Mouse (Mus musculus) stomach, postnatal 0 days (tissue): ENCODE measurements around the gene C1rb. TPM values are rescaled to one million over a fixed set of nuclear protein-coding genes. Genes with fewer than 3 reads are reported as not detected.
"Not testable (repeated sequence)": the region's sequence is repeated elsewhere in the genome, so short reads cannot be mapped to it uniquely, and the experiment has no call there.

Source experiments
- ATAC-seq: fragments of 200-750 bp; cut with Nextera tagmentation; 2 replicates; pipeline ENCODE4 v1.8.0; 2017; ENCODE audit not compliant: low FRiP score, low TSS enrichment
- DNase-seq: peaks from one replicate; pipeline ENCODE4 v3.0.0-alpha.2; 2016; ENCODE audit warnings: low spot score
- H3K27ac ChIP-seq: fragments of 300-500 bp; sonication (generic); replicated peaks from 2 replicates; pipeline ENCODE4 v1.5.1; 2014; ENCODE audit warnings: mild to moderate bottlenecking, control low read depth
- H3K27me3 ChIP-seq: fragments of 300-500 bp; sonication (generic); 2 replicates; pipeline ENCODE4 v1.6.1; 2014; ENCODE audit warnings: low read length; ENCODE audit not compliant: control insufficient read depth, insufficient read depth
- H3K36me3 ChIP-seq: fragments of 300-500 bp; sonication (generic); 2 replicates; pipeline ENCODE4 v1.6.1; 2014; ENCODE audit warnings: low read length, mixed read lengths; ENCODE audit not compliant: control insufficient read depth, insufficient read depth
- H3K4me1 ChIP-seq: fragments of 300-500 bp; sonication (generic); replicated peaks from 2 replicates; pipeline ENCODE4 v1.6.1; 2014; ENCODE audit warnings: antibody characterized with exemption; ENCODE audit not compliant: control insufficient read depth, insufficient read depth
- H3K4me2 ChIP-seq: fragments of 300-500 bp; sonication (generic); replicated peaks from 2 replicates; pipeline ENCODE4 v1.6.1; 2014; ENCODE audit warnings: low read depth, mild to moderate bottlenecking, control low read depth, moderate library complexity
- H3K4me3 ChIP-seq: fragments of 300-500 bp; sonication (generic); 2 replicates; pipeline ENCODE4 v1.5.1; 2014; ENCODE audit warnings: low read depth, low read length, control low read depth
- H3K9ac ChIP-seq: fragments of 300-500 bp; sonication (generic); 2 replicates; pipeline ENCODE4 v1.6.1; 2014; ENCODE audit warnings: mild to moderate bottlenecking, low read length, control low read depth, mixed read lengths
- H3K9me3 ChIP-seq: fragments of 300-500 bp; sonication (generic); 2 replicates; pipeline ENCODE4 v1.6.1; 2016; ENCODE audit warnings: low read length; ENCODE audit not compliant: control insufficient read depth
- CTCF ChIP-seq: IDR thresholded peaks from 2 replicates; pipeline ENCODE4 v1.5.1; 2016; ENCODE audit warnings: antibody characterized with exemption, low read depth, mild to moderate bottlenecking, moderate library complexity
- EP300 ChIP-seq: optimal IDR thresholded peaks from 2 replicates; pipeline ENCODE3; 2016; ENCODE audit warnings: antibody characterized with exemption
- WGBS: fragments of 180-500 bp; shearing (Covaris S2); extraction: QIAGEN DNeasy Blood & Tissue Kit; methylation state at CpG from one replicate; pipeline ENCODE4 v1.1.7; 2014; 5-methylcytosine and 5-hydroxymethylcytosine counted together
- polyA plus RNA-seq: library from polyadenylated mRNA; unstranded; fragments of >200 nt; fragmentation: Nextera tagmentation; extraction: Ambion mirVana; gene quantifications from 2 replicates; pipeline ENCODE4 v1.2.1, GENCODE M21; 2015

C1rb gene
- polyA plus RNA-seq, result not detected in 2 replicates

DNA sequence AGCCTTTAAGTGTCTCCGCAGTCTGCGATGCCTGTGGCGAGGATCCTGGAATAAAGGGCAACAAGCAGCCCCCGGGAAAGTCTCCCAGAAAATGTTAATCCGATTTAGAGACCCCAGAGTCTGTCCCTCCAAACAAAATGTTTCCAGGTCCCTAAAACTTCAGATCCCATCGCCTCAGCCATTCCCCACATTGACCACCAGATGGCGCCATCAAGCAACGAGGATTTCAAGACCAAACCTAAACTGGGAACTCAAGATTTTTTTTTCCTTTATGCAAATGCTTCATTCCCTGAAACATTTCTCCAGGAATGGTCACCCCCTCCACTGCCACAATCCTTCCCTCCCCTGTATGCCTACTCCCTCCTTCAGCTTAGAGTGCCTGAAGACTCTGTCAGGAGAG is at the start of gene C1rb:
Gene C1rb (plus strand): TSS at position 269 of the 400 bp plus-strand sequence.
- Histone ChIP-seq H3K27me3 (no peaks in the 10 kb centered on the region), H3K27ac (no peak within 1 kb of the TSS), H3K4me2 (no peak within 1 kb of the TSS), H3K4me1 (no peaks in the 10 kb centered on the region), H3K9me3 (no peaks in the 10 kb centered on the region), H3K9ac (no peak within 1 kb of the TSS), H3K4me3 (no peak within 1 kb of the TSS), H3K36me3 (no peaks in the 10 kb centered on the region)
- TF ChIP-seq CTCF (peak; percentile 93), EP300 (no peak)
- ATAC-seq (0 out of 2 replicates have a peak, but pooled peaks have one; percentile 26), DNase-seq (peak; percentile 64)
- 4% methylated on average over 8 of the region's 8 CpGs for WGBS

DNA sequence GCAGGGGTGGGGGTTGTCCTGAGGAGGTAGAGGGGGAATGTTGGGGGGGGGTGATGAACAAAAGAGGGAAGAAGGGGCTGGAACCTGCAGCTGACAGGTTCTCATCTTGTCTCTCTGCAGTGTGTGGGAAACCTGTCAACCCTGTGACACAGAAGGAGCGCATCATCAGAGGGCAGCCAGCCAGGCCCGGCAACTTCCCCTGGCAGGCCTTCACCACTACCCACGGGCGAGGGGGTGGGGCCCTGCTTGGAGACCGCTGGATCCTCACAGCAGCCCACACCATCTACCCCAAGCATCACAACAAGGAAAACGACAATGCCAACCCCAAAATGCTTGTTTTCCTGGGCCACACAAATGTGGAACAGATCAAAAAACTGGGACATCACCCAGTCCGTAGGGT is 48.0 kb upstream of the C1rb start:
- H3K4me2 ChIP-seq, H3K36me3 ChIP-seq, H3K4me1 ChIP-seq, H3K27me3 ChIP-seq, H3K9ac ChIP-seq, H3K27ac ChIP-seq, ATAC-seq, H3K9me3 ChIP-seq, H3K4me3 ChIP-seq, DNase-seq: not testable (repeated sequence)
- 78% methylated on average over 7 of the region's 7 CpGs for WGBS

DNA sequence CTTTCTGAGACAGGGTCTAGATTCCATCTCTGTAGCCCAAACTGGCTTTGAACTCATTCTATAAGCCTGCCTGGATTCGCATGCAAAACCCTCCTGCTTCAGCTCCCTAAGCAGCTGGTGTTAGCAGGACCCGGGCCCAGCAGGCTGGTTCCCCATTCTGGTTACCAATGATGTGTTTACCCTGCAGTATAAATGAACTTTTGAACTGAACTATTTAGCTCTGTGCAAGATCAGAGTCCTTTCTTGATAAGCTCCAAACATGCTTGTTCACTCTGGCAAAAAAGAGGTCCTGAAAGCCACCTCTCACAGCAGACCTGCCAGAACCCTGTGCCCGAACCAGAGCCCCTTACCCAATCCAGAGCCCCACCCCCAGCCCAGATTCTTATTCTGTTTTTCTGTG is 42.2 kb upstream of the C1rb start:
- ATAC-seq (no peak), DNase-seq (no peak)
- Histone ChIP-seq H3K27ac (no peak overlapping the region), H3K9ac (no peak overlapping the region), H3K4me1 (no peaks in the 10 kb centered on the region), H3K9me3 (no peaks in the 10 kb centered on the region), H3K4me3 (no peak overlapping the region), H3K27me3 (no peaks in the 10 kb centered on the region), H3K36me3 (no peaks in the 10 kb centered on the region), H3K4me2 (no peak overlapping the region)
- TF ChIP-seq EP300, result no peak
- TF ChIP-seq CTCF, result no peak
- 69% methylated on average over 3 of the region's 3 CpGs for WGBS

DNA sequence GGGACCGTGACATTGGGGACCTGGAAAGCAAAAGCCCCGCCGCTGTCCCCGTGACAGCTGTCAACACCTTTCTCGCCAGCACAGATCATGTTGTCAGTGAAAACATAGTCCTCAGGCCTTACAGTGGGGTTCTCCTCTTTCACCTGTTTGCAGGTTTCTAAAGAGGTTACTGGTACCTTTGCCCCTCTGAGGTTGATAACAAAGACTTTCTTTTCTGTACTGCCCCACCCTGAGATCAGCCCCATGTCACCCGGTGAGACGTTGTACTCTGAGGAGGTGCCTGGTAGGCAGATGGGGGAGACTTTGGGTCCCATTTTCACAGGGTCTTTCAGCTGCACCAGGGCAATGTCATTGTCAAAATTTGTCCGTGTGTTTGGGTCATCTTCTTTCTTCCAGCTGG is 39.0 kb upstream of the C1rb start:
- Histone ChIP-seq H3K9ac (no peak overlapping the region), H3K36me3 (no peaks in the 10 kb centered on the region), H3K4me1 (no peaks in the 10 kb centered on the region), H3K9me3 (no peaks in the 10 kb centered on the region), H3K4me3 (no peak overlapping the region), H3K27me3 (no peaks in the 10 kb centered on the region), H3K4me2 (no peak overlapping the region), H3K27ac (no peak overlapping the region)
- WGBS, result 85% methylated on average over 8 of the region's 8 CpGs
- DNase-seq (no peak), ATAC-seq (no peak)
- TF ChIP-seq CTCF, result no peak
- no peak for TF ChIP-seq EP300

DNA sequence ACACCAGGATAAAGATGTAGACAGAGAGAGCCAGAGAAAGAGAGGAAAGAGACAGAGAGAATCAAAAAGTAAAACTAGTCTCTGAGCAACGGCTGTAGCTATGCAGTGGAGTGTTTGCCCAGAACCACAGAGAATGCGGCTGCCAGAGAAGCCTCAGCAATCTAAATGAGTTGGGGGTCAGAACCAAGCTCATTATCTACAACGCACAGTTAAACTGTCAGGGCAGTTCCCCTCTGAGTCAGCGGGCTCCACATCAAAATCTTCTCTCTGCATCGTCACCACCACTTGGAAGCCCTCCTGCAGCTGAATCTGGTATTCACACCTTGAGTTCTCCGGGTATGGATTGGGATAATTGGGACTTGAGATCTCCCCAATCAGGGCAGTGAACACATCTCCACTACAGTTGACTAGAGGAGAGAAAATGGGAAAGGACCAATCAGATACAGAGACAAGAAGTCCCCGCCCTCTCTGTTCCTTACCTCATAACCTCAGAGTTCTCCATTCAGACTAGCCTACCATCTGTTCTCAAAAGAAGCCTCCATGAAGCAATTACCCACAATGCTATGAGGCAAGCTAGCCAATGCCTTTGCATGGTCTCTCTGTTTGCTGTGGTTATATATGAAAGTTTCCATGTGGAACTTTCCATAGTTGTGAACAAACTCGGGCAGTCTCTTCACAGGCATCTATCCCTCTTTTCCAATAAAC is 33.8 kb upstream of the C1rb start:
- H3K9ac ChIP-seq, H3K27me3 ChIP-seq, H3K4me3 ChIP-seq, ATAC-seq, H3K4me1 ChIP-seq, H3K9me3 ChIP-seq, DNase-seq, H3K36me3 ChIP-seq, H3K4me2 ChIP-seq, H3K27ac ChIP-seq: not testable (repeated sequence)
- 74% methylated on average over 8 of the region's 8 CpGs for WGBS

DNA sequence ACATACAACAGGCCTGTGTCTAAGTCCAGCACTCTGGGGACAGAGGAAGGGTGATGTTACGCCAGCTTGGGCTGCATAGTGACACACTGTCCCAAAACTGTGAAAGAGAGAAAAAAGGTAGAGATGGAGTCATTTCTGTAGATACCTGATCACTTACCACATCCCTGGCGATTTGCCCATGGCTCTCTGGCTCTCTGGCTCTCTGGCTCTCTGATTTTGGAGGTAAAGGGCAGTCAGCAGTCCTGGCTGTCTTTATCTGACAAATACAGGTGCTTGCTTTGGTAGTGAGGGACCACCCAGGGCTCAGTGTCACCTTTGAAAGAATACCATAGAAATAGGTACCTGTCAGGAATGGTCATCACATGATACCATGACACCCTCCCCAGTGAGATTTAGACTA is 28.9 kb upstream of the C1rb start:
- H3K4me2 ChIP-seq, H3K4me3 ChIP-seq, H3K27ac ChIP-seq, ATAC-seq, H3K4me1 ChIP-seq, H3K36me3 ChIP-seq, DNase-seq, H3K9me3 ChIP-seq, H3K27me3 ChIP-seq, H3K9ac ChIP-seq: not testable (repeated sequence)
- 77% methylated on average over 2 of the region's 2 CpGs for WGBS
